Mouse (Mus musculus) kidney, embryonic 14.5 days (tissue): ENCODE measurements at regions not wholly inside any gene's neighbourhood (a gene's known extent, or its start where the extent isn't known, plus 50 kb on each side); places are given as distances from the start of the nearest gene placed in this dataset.

Source experiments
- ATAC-seq: fragments of 200-750 bp; cut with Nextera tagmentation; 2 replicates; pipeline ENCODE4 v1.8.0; 2017; ENCODE audit warnings: moderate number of reproducible peaks, mild to moderate bottlenecking, moderate TSS enrichment, moderate library complexity; ENCODE audit not compliant: low FRiP score, low TSS enrichment
- H3K27ac ChIP-seq: fragments of 300-500 bp; sonication (generic); 2 replicates; pipeline ENCODE4 v1.5.1; 2014; ENCODE audit warnings: low read depth, mild to moderate bottlenecking, low read length, moderate library complexity, mixed read lengths
- H3K27me3 ChIP-seq: fragments of 300-500 bp; sonication (generic); 2 replicates; pipeline ENCODE4 v1.6.1; 2014; ENCODE audit warnings: mild to moderate bottlenecking, low read length; ENCODE audit not compliant: control insufficient read depth, insufficient read depth
- H3K36me3 ChIP-seq: fragments of 300-500 bp; sonication (generic); 2 replicates; pipeline ENCODE4 v1.6.1; 2014; ENCODE audit warnings: low read length, mixed read lengths; ENCODE audit not compliant: control insufficient read depth, insufficient read depth
- H3K4me1 ChIP-seq: fragments of 300-500 bp; sonication (generic); 2 replicates; pipeline ENCODE4 v1.6.1; 2014; ENCODE audit warnings: low read length, mixed read lengths; ENCODE audit not compliant: control insufficient read depth, insufficient read depth
- H3K4me2 ChIP-seq: fragments of 300-500 bp; sonication (generic); replicated peaks from 2 replicates; pipeline ENCODE4 v1.6.1; 2014; ENCODE audit warnings: low read depth, mild to moderate bottlenecking, low read length
- H3K4me3 ChIP-seq: fragments of 300-500 bp; sonication (generic); 2 replicates; pipeline ENCODE4 v1.5.1; 2014; ENCODE audit warnings: mild to moderate bottlenecking, low read length
- H3K9ac ChIP-seq: fragments of 300-500 bp; sonication (generic); 2 replicates; pipeline ENCODE4 v1.6.1; 2014; ENCODE audit warnings: low read depth, mild to moderate bottlenecking, low read length, moderate library complexity
- H3K9me3 ChIP-seq: fragments of 300-500 bp; sonication (generic); 2 replicates; pipeline ENCODE4 v1.6.1; 2016; ENCODE audit warnings: low read length; ENCODE audit not compliant: control insufficient read depth
- WGBS: fragments of 180-500 bp; shearing (Covaris S2); extraction: QIAGEN DNeasy Blood & Tissue Kit; methylation state at CpG from one replicate; pipeline ENCODE4 v1.1.7; 2014; 5-methylcytosine and 5-hydroxymethylcytosine counted together

- no peak for ATAC-seq
- Histone ChIP-seq H3K27ac (no peak overlapping the region), H3K9me3 (no peaks in the 10 kb centered on the region), H3K4me3 (no peak overlapping the region), H3K36me3 (no peaks in the 10 kb centered on the region), H3K27me3 (no peaks in the 10 kb centered on the region), H3K9ac (no peak overlapping the region), H3K4me2 (no peak overlapping the region), H3K4me1 (no peaks in the 10 kb centered on the region)
These were observed 224.2 kb downstream of the Gm11077 start for GRCm38 (mm10) chr6:140953256-140953655.

- WGBS, result 92% methylated on average over 1 of the region's 1 CpGs
- H3K36me3 ChIP-seq, result no peaks in the 10 kb centered on the region
- no peaks in the 10 kb centered on the region for H3K9me3 ChIP-seq
- H3K27me3 ChIP-seq, result no peaks in the 10 kb centered on the region
- no peak for ATAC-seq
- H3K4me1 ChIP-seq, result no peaks in the 10 kb centered on the region
- H3K27ac ChIP-seq, result no peak overlapping the region
- H3K9ac ChIP-seq, result no peak overlapping the region
- no peak overlapping the region for H3K4me2 ChIP-seq
- H3K4me3 ChIP-seq, result no peak overlapping the region
These were observed 224.6 kb downstream of the Gm11077 start for GRCm38 (mm10) chr6:140953721-140954120.

GRCm38 (mm10) chr6:140955751-140956521 is 226.9 kb downstream of the Gm11077 start:
- ATAC-seq, result no peak
- no peak overlapping the region for H3K4me2 ChIP-seq
- H3K4me1 ChIP-seq, result no peaks in the 10 kb centered on the region
- H3K27me3 ChIP-seq, result no peaks in the 10 kb centered on the region
- 64% methylated on average over 13 of the region's 13 CpGs for WGBS
- H3K4me3 ChIP-seq, result no peak overlapping the region
- H3K27ac ChIP-seq, result no peak overlapping the region
- H3K9ac ChIP-seq, result no peak overlapping the region
- no peaks in the 10 kb centered on the region for H3K36me3 ChIP-seq
- H3K9me3 ChIP-seq, result no peaks in the 10 kb centered on the region

- Histone ChIP-seq H3K4me3 (no peak overlapping the region), H3K27me3 (no peaks in the 10 kb centered on the region), H3K9ac (no peak overlapping the region), H3K4me2 (no peak overlapping the region), H3K4me1 (no peaks in the 10 kb centered on the region), H3K27ac (no peak overlapping the region), H3K9me3 (no peaks in the 10 kb centered on the region), H3K36me3 (no peaks in the 10 kb centered on the region)
- 90% methylated on average over 4 of the region's 4 CpGs for WGBS
- ATAC-seq, result no peak
These were observed 227.4 kb downstream of the Gm11077 start for GRCm38 (mm10) chr6:140956522-140956863.

- no peaks in the 10 kb centered on the region for H3K9me3 ChIP-seq
- H3K4me1 ChIP-seq, result no peaks in the 10 kb centered on the region
- H3K36me3 ChIP-seq, result no peaks in the 10 kb centered on the region
- ATAC-seq, result no peak
- no peak overlapping the region for H3K9ac ChIP-seq
- 68% methylated on average over 11 of the region's 11 CpGs for WGBS
- no peak overlapping the region for H3K27ac ChIP-seq
- no peak overlapping the region for H3K4me3 ChIP-seq
- no peak overlapping the region for H3K4me2 ChIP-seq
- H3K27me3 ChIP-seq, result no peaks in the 10 kb centered on the region
These were observed 232.9 kb downstream of the Gm11077 start for GRCm38 (mm10) chr6:140961987-140962386.

- Histone ChIP-seq H3K4me3 (no peak overlapping the region), H3K9me3 (no peaks in the 10 kb centered on the region), H3K36me3 (no peaks in the 10 kb centered on the region), H3K9ac (no peak overlapping the region), H3K4me1 (no peaks in the 10 kb centered on the region), H3K27ac (no peak overlapping the region), H3K4me2 (no peak overlapping the region), H3K27me3 (no peaks in the 10 kb centered on the region)
- no peak for ATAC-seq
- 56% methylated on average over 4 of the region's 4 CpGs for WGBS
These were observed 233.5 kb downstream of the Gm11077 start for GRCm38 (mm10) chr6:140962563-140962962.

- Histone ChIP-seq H3K36me3 (no peaks in the 10 kb centered on the region), H3K4me2 (no peak overlapping the region), H3K9ac (no peak overlapping the region), H3K4me3 (no peak overlapping the region), H3K27me3 (no peaks in the 10 kb centered on the region), H3K9me3 (peaks cover 5% of the 10 kb centered on the region; the same call in 1 of the 2 replicates), H3K4me1 (no peaks in the 10 kb centered on the region), H3K27ac (no peak overlapping the region)
- WGBS, result 77% methylated on average over 6 of the region's 6 CpGs
- no peak for ATAC-seq
These were observed 244.6 kb downstream of the Gm11077 start for GRCm38 (mm10) chr6:140973732-140974131.

- no peaks in the 10 kb centered on the region for H3K27me3 ChIP-seq
- no peak overlapping the region for H3K4me3 ChIP-seq
- no peak overlapping the region for H3K9ac ChIP-seq
- no peaks in the 10 kb centered on the region for H3K4me1 ChIP-seq
- H3K27ac ChIP-seq, result no peak overlapping the region
- WGBS, result 71% methylated on average over 5 of the region's 5 CpGs
- H3K36me3 ChIP-seq, result no peaks in the 10 kb centered on the region
- peaks cover 5% of the 10 kb centered on the region; the same call in 1 of the 2 replicates for H3K9me3 ChIP-seq
- no peak overlapping the region for H3K4me2 ChIP-seq
- no peak for ATAC-seq
These were observed 247.9 kb downstream of the Gm11077 start for GRCm38 (mm10) chr6:140976989-140977388.

GRCm38 (mm10) chr6:140983610-140984009 is 254.5 kb downstream of the Gm11077 start:
- H3K4me1 ChIP-seq, result no peaks in the 10 kb centered on the region
- H3K9ac ChIP-seq, result no peak overlapping the region
- H3K27me3 ChIP-seq, result no peaks in the 10 kb centered on the region
- H3K27ac ChIP-seq, result no peak overlapping the region
- H3K4me2 ChIP-seq, result no peak overlapping the region
- 0 out of 2 replicates have a peak, but pooled peaks cover 2% of the 10 kb centered on the region for H3K9me3 ChIP-seq
- no peak overlapping the region for H3K4me3 ChIP-seq
- ATAC-seq, result no peak
- 92% methylated on average over 8 of the region's 8 CpGs for WGBS
- H3K36me3 ChIP-seq, result no peaks in the 10 kb centered on the region
